Mouse (Mus musculus): ENCODE measurements around the gene Fgf18. TPM values are rescaled to one million over a fixed set of nuclear protein-coding genes. Genes with fewer than 3 reads are reported as not detected.

Fgf18 gene
- total and polyA plus RNA-seq, 3 experiments, result not detected

DNA sequence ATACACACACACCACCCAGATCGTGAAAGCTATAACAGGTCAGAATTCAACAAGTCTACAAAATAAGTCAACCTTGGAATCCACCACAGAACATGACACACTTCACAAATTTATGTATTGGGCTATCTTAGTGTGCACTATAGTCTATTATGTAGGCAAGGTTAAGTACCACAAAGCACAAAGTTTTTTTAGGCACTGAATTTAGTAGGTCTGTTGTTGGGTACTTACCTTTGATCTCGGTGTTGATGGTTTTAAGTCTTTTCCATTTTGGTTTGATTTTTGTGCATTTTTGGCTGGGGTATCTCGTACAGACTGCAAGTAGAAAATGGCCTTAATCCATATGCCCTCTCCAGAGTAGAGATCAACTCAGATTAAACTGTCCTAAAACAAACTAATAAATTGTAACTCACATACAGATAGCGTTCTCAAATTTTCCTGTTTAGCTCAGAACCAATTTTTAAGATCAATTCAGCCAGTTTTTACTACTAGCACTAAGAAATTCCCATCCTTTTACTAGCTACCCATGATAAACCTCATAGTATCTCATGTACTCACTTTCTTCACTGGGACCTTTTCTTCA is 9.3 kb upstream of the Fgf18 start (continued):
- TF ChIP-seq BHLHE40 (IDR thresholded peaks at IDR 0.05; ENCODE audit: low read depth, low read length), result no peak
- TF ChIP-seq RCOR1 (conservative IDR thresholded peaks at IDR 0.05; ENCODE audit: low read depth, low read length), result no peak
- no peak for TF ChIP-seq ELF1 (IDR thresholded peaks at IDR 0.05; ENCODE audit: low read depth, low read length)
- TF ChIP-seq ZC3H11A (IDR thresholded peaks at IDR 0.05; ENCODE audit: low read depth, low read length), result no peak
- TF ChIP-seq JUN (IDR thresholded peaks at IDR 0.05; ENCODE audit: insufficient read depth, low read depth, low read length), result no peak
- no peak for TF ChIP-seq ZNF384 (IDR thresholded peaks at IDR 0.05; ENCODE audit: low read depth, low read length)
- no peak for TF ChIP-seq USF1 (IDR thresholded peaks at IDR 0.05; ENCODE audit: low read depth, low read length)
- TF ChIP-seq SIN3A (IDR thresholded peaks at IDR 0.05; ENCODE audit: low read length), result no peak
- peak; percentile 78; the same call in 1 of the 2 replicates for TF ChIP-seq POLR2AphosphoS2 (IDR thresholded peaks at IDR 0.05; ENCODE audit: low read depth, low read length)

DNA sequence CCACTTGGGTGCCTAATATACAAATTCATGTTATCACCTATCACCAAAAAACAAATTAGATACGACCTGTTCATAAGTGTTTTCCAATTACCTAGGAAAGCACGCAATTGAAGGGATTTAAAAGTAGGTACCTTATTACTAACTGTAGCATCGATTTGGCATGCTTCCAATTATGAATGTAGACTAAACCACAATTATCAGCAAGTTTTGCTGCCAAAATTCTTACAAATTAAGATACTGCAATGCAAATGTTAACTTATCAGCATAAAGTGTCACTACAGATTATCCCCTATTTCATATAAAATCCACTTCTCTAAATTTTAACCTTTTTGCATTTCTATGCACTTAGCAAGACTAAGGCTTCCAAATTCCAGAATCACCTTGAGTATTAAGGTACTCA is 7.3 kb upstream of the Fgf18 start:
- H3K4me1 ChIP-seq (ENCODE audit: control insufficient read depth in 1 of 2, insufficient read depth in 2 of 2), result peaks cover 3 to 60% of the 10 kb centered on the region in 2 experiments; a peak in 3 of 4 replicates
- no peak overlapping the region for H3K4me3 ChIP-seq (replicated peaks in 1 of 3; ENCODE audit: low read depth in 2 of 3, low read length in 2 of 3, poor library complexity in 1 of 3)
- in situ Hi-C loops (cut with MboI; ENCODE audit: low pct_ligation_motif_present, low pct_unique_long_range_greater_than_20kb, low sequenced_read_pairs), result no loop called here
- H3K9ac ChIP-seq (ENCODE audit: insufficient read depth, low read depth), result no peak overlapping the region
- H3K79me2 ChIP-seq (replicated peaks; ENCODE audit: control insufficient read depth, extremely low read depth, insufficient read depth, poor library complexity, severe bottlenecking), result peaks cover 38% of the 10 kb centered on the region
- no peaks in the 10 kb centered on the region for H3K27me3 ChIP-seq (replicated peaks)
- H3K27ac ChIP-seq (ENCODE audit: insufficient read depth, low read depth), result no peak overlapping the region
- DNase-seq (ENCODE audit: extremely low read depth), result no peak
- peak; percentile 19; the same call in 1 of the 2 replicates for TF ChIP-seq POLR2A (IDR thresholded peaks at IDR 0.05; ENCODE audit: low read depth, low read length)
- no peak for TF ChIP-seq ELF1 (IDR thresholded peaks at IDR 0.05; ENCODE audit: low read depth, low read length)
- dilution Hi-C loops (cut with MboI; ENCODE audit: extremely low pct_ligation_motif_present, extremely low pct_unique_long_range_greater_than_20kb, low sequenced_read_pairs), result no loop called here
- no peak overlapping the region for H3K4me2 ChIP-seq (ENCODE audit: insufficient read depth, low read depth, poor library complexity, severe bottlenecking)
- H3K9me3 ChIP-seq (replicated peaks; ENCODE audit: low read length), result no peaks in the 10 kb centered on the region
- peaks cover 59 to 97% of the 10 kb centered on the region in 2 experiments for H3K36me3 ChIP-seq (replicated peaks in 1 of 2; ENCODE audit: control insufficient read depth in 1 of 2, insufficient read depth in 1 of 2, low read length in 1 of 2)

DNA sequence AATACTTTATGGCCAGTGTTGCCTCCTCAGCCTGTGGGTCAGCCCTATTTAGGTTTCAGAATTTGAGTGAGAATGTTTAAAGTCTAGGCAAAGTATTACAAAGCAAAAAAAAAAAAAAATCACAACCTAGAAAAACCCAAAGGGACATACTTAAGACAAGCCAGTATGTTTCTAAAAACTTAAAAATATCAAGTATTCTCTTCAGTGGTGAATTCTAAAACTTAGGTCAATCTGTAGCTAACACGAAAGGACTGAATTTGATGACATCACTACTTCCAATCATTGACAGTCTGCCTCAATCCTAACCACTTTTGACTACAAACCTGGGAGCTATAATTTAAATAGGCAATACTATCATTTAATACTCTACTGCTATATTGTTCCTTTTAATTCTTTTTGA is 5.8 kb upstream of the Fgf18 start:
- peaks cover 7 to 53% of the 10 kb centered on the region in 2 experiments; a peak in 3 of 4 replicates for H3K4me1 ChIP-seq (ENCODE audit: control insufficient read depth in 1 of 2, insufficient read depth in 2 of 2)
- no peak overlapping the region for H3K4me2 ChIP-seq (ENCODE audit: insufficient read depth, low read depth, poor library complexity, severe bottlenecking)
- no peak overlapping the region for H3K4me3 ChIP-seq (replicated peaks in 1 of 3; ENCODE audit: low read depth in 2 of 3, low read length in 2 of 3, poor library complexity in 1 of 3)
- peaks cover 56 to 86% of the 10 kb centered on the region in 2 experiments for H3K36me3 ChIP-seq (replicated peaks in 1 of 2; ENCODE audit: control insufficient read depth in 1 of 2, insufficient read depth in 1 of 2, low read length in 1 of 2)
- no peaks in the 10 kb centered on the region for H3K27me3 ChIP-seq (replicated peaks)
- dilution Hi-C loops (cut with MboI; ENCODE audit: extremely low pct_ligation_motif_present, extremely low pct_unique_long_range_greater_than_20kb, low sequenced_read_pairs), result no loop called here
- H3K27ac ChIP-seq (ENCODE audit: insufficient read depth, low read depth), result no peak overlapping the region
- no peak overlapping the region for H3K9ac ChIP-seq (ENCODE audit: insufficient read depth, low read depth)
- H3K9me3 ChIP-seq (replicated peaks; ENCODE audit: low read length), result peaks cover 2% of the 10 kb centered on the region
- DNase-seq (ENCODE audit: extremely low read depth), result no peak
- H3K79me2 ChIP-seq (replicated peaks; ENCODE audit: control insufficient read depth, extremely low read depth, insufficient read depth, poor library complexity, severe bottlenecking), result peaks cover 27% of the 10 kb centered on the region
- in situ Hi-C loops (cut with MboI; ENCODE audit: low pct_ligation_motif_present, low pct_unique_long_range_greater_than_20kb, low sequenced_read_pairs), result no loop called here
- no peak for TF ChIP-seq ELF1 (IDR thresholded peaks at IDR 0.05; ENCODE audit: low read depth, low read length)
- TF ChIP-seq RAD21 (IDR thresholded peaks at IDR 0.05; ENCODE audit: low read depth, low read length), result no peak
- no peak for TF ChIP-seq MEF2A (IDR thresholded peaks at IDR 0.05; ENCODE audit: borderline replicate concordance, low read depth, low read length)
- 0 out of 2 replicates have a peak, but pooled peaks have one; percentile 17 for TF ChIP-seq EP300 (IDR thresholded peaks at IDR 0.05; ENCODE audit: low read length)
- TF ChIP-seq POLR2AphosphoS2 (IDR thresholded peaks at IDR 0.05; ENCODE audit: low read depth, low read length), result no peak
- 0 out of 2 replicates have a peak, but pooled peaks have one; percentile 44 for TF ChIP-seq CHD2 (IDR thresholded peaks at IDR 0.05; ENCODE audit: low read length)
- TF ChIP-seq ZMIZ1 (IDR thresholded peaks at IDR 0.05; ENCODE audit: low read depth, low read length), result peak; percentile 63; the same call in 1 of the 2 replicates
- TF ChIP-seq MAX (IDR thresholded peaks at IDR 0.05; ENCODE audit: low read length), result no peak
- TF ChIP-seq CTCF (conservative IDR thresholded peaks at IDR 0.05 in 1 of 2, IDR thresholded peaks at IDR 0.05 in 1 of 2; ENCODE audit: low read depth in 2 of 2, low read length in 2 of 2), result no peak
- TF ChIP-seq HCFC1 (IDR thresholded peaks at IDR 0.05; ENCODE audit: low read depth, low read length), result no peak
- no peak for TF ChIP-seq ZKSCAN1 (IDR thresholded peaks at IDR 0.05; ENCODE audit: borderline replicate concordance, low read depth, low read length)
- no peak for TF ChIP-seq JUN (IDR thresholded peaks at IDR 0.05; ENCODE audit: insufficient read depth, low read depth, low read length)
- no peak for TF ChIP-seq GABPA (IDR thresholded peaks at IDR 0.05; ENCODE audit: insufficient replicate concordance, low read depth, low read length)
- 0 out of 2 replicates have a peak, but pooled peaks have one; percentile 25 for TF ChIP-seq MAZ (IDR thresholded peaks at IDR 0.05; ENCODE audit: low read depth, low read length)
- TF ChIP-seq E2F4 (IDR thresholded peaks at IDR 0.05; ENCODE audit: insufficient replicate concordance, low read depth, low read length), result no peak
- no peak for TF ChIP-seq TCF12 (IDR thresholded peaks at IDR 0.05; ENCODE audit: low read depth, low read length)
- no peak for TF ChIP-seq ZC3H11A (IDR thresholded peaks at IDR 0.05; ENCODE audit: low read depth, low read length)
- no peak for TF ChIP-seq JUND (conservative IDR thresholded peaks at IDR 0.05; ENCODE audit: low read depth, low read length)
- TF ChIP-seq USF1 (IDR thresholded peaks at IDR 0.05; ENCODE audit: low read depth, low read length), result no peak
- no peak for TF ChIP-seq ETS1 (conservative IDR thresholded peaks at IDR 0.05; ENCODE audit: low read depth, low read length)
- no peak for TF ChIP-seq SMC3 (IDR thresholded peaks at IDR 0.05; ENCODE audit: low read depth, low read length)
- TF ChIP-seq KAT2A (IDR thresholded peaks at IDR 0.05; ENCODE audit: insufficient replicate concordance, low read length), result no peak
- TF ChIP-seq TBP (conservative IDR thresholded peaks at IDR 0.05; ENCODE audit: low read depth, low read length), result no peak
- TF ChIP-seq MXI1 (IDR thresholded peaks at IDR 0.05; ENCODE audit: low read depth, low read length), result no peak; the same call in 1 of the 2 replicates
- TF ChIP-seq ZNF384 (IDR thresholded peaks at IDR 0.05; ENCODE audit: low read depth, low read length), result 0 out of 2 replicates have a peak, but pooled peaks have one; percentile 38
